In genomic region chr15:100601669-100602068, GRCm38 (mm10) we compare ENCODE assay signal across 23 mouse cellular contexts.
"Had no signal": no experiment of that assay in that cellular context is flagged by ENCODE, and none has a peak within 500 bp of the region (broad histone marks: within the 10 kb centered on the region; RNA-seq: fewer than 3 reads in every experiment).

No protein-coding gene starts in this region.

- H3K36me3 ChIP-seq: liver, embryonic 12.5 days; liver, embryonic 15.5 days; lung, embryonic 15.5 days; midbrain, embryonic 12.5 days; neural tube, embryonic 13.5 days; stomach, embryonic 15.5 days had no signal

- DNase-seq: layer of hippocampus, postnatal 36 days; lung, adult 18-20 months; lung, postnatal 10 days; lung, postnatal 36 days; retina, postnatal 1 day; right cerebral cortex, postnatal 25 days; spleen, adult 18-20 months; thymus, adult 2 months; thymus, postnatal 14 days; thymus, postnatal 4 days had no signal

- ATAC-seq: hindbrain, embryonic 16.5 days; inflammation-experienced regulatory T-cells, adult 6 months; intestine, embryonic 16.5 days; liver, embryonic 12.5 days; midbrain, embryonic 16.5 days had no signal

- H3K4me3 ChIP-seq: layer of hippocampus, adult 2 months; left cerebral cortex, adult 2 months; liver, embryonic 12.5 days; liver, embryonic 15.5 days; lung, embryonic 15.5 days; midbrain, embryonic 12.5 days; myocyte; neural tube, embryonic 13.5 days; stomach, embryonic 15.5 days had no signal

- H3K9me3 ChIP-seq: liver, embryonic 12.5 days; liver, embryonic 15.5 days; lung, embryonic 15.5 days; midbrain, embryonic 12.5 days; neural tube, embryonic 13.5 days; stomach, embryonic 15.5 days had no signal

- H3K9ac ChIP-seq: liver, embryonic 12.5 days; liver, embryonic 15.5 days; midbrain, embryonic 12.5 days; neural tube, embryonic 13.5 days; stomach, embryonic 15.5 days had no signal

- H3K4me2 ChIP-seq: liver, embryonic 12.5 days; liver, embryonic 15.5 days; lung, embryonic 15.5 days; neural tube, embryonic 13.5 days; stomach, embryonic 15.5 days had no signal

- H3K27ac ChIP-seq: layer of hippocampus, adult 2 months; left cerebral cortex, adult 2 months; liver, embryonic 12.5 days; liver, embryonic 15.5 days; lung, embryonic 15.5 days; midbrain, embryonic 12.5 days; neural tube, embryonic 13.5 days; stomach, embryonic 15.5 days had no signal
